Mouse (Mus musculus) 416B (cell line): ENCODE measurements at regions not wholly inside any gene's neighbourhood (a gene's known extent, or its start where the extent isn't known, plus 50 kb on each side); places are given as distances from the start of the nearest gene placed in this dataset.

Experiments used
- DNase-seq: peaks from one replicate; pipeline ENCODE4 v3.0.0; 2011; ENCODE audit warnings: low read depth

- DNase-seq: peak; percentile 30
Observed at GRCm38 (mm10) chr16:75487915-75488314, 97.9 kb downstream of the Lipi start.

DNA sequence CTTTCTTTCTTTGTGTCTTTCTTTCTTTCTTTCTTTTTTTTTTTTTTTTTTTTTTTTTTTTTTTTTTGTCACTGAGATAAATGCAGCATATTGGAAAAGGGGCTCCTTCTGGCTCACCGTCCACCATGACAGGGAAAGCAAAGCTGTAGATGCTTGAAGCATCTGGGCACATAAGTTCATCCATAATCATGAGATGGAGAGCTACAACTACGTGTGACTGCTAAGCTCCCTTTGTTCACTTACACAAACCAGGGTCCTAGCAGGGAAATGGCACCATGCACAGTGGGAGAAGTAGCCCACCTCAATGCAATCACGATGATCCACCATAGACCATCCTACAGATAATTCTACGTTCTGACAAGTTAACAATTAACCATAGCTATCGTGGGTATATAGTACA is 102.0 kb downstream of the Lipi start:
- DNase-seq: no peak

DNA sequence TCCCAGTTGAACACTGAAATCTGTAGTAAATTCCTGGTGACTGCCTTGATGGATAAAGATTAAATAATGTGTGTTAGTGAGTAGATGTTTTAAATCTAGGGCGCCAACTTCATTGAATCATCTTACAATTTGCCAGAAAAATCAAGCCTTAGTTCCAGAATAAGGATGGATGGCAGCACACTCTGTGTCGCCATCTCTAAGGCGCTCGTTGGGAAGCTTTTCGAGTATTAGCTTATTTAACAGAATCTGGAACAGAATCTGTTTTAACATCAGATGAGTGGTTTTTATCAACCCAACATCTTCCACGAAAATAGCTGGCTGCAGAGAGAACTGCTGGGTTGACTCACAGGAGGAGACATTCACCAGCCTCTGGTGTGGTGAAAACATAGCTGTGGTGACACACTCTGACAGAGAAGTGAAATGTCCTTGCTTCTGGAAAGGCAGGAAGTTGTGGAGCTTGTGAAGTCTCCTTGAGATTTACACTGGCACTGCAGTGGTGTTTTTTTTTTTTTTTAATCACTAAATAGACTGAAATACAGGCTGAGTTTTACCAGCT is 120.4 kb downstream of the Lipi start:
- DNase-seq: peak; percentile 15

- no peak for DNase-seq
Observed at GRCm38 (mm10) chr16:75462136-75462535, 123.7 kb downstream of the Lipi start.

- no peak for DNase-seq
Observed at GRCm38 (mm10) chr16:75446901-75447514, 138.9 kb downstream of the Lipi start.

GRCm38 (mm10) chr16:75439296-75439695 is 146.6 kb downstream of the Lipi start:
- no peak for DNase-seq

GRCm38 (mm10) chr16:75433227-75433626 is 152.6 kb downstream of the Lipi start:
- no peak for DNase-seq

DNA sequence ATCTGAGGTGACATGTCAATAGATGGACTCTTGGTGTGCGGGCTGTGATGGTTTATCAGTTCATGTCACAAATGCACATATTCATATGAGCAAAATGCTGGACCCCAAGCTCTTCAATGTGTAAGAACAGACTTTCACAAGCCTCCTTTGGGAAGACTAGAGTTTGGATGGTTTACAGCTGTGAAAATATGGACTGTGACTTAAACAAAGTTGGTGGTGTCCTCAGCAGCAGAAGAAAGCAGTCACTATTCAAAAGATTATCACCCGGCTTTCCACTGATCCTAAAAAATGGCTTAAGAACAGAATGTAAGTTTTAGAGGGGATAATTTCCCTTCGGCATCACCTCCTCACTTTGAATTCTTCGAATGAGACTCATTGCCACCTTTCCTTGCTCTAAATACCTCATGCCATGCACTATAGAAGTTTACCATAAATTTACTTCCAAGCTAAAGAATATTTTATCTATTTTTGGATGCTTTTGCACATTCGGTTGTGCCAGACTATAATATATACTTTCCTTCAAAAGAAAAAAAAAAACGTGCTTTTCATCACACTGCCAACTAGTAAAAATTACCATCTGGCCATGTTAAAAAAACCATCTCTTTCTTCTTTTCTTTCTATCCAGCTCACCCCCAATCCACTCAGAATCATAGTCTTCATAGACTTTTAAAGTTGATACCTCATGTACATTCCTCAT is 201.2 kb downstream of the Lipi start:
- no peak for DNase-seq

GRCm38 (mm10) chr16:75381191-75381590 is 204.7 kb downstream of the Lipi start:
- no peak for DNase-seq

DNA sequence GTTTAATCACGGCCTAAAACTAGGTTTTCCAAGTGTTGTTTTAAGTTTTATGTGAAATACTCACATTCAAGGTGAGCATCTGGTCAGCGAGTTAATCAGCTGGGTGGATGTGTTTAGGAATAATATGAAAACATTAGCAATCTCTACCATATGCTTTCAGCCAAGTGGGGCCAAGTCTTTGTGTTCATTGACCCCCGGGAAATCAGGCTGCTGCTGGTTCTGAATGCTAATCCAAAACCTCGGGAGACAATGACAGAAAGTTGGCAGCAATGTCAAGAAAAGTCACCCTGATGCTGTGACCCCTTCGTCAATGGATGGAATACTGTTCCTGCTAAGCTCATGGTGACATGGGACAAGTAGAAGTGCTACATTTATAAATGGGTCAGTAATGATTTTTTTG is 216.2 kb downstream of the Lipi start:
- no peak for DNase-seq

DNA sequence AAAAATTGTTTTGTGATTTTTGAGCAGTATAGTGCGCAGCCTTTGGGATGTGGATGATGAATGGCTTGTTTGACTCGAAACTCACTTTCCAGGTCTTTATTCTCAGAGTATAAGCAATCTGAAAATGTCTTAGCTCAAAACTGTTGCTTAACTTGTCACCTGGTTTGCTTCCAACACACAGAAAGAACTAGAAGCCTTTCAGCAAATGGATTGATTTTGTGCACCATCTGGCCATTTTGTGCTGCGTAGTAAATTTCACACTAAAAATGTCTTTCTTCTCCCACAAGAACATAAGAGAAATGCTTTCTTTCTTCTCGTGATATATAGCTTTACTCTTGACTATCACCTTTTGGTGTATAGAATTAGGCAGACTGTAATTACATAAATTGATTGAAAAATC is 219.1 kb downstream of the Lipi start:
- no peak for DNase-seq

DNA sequence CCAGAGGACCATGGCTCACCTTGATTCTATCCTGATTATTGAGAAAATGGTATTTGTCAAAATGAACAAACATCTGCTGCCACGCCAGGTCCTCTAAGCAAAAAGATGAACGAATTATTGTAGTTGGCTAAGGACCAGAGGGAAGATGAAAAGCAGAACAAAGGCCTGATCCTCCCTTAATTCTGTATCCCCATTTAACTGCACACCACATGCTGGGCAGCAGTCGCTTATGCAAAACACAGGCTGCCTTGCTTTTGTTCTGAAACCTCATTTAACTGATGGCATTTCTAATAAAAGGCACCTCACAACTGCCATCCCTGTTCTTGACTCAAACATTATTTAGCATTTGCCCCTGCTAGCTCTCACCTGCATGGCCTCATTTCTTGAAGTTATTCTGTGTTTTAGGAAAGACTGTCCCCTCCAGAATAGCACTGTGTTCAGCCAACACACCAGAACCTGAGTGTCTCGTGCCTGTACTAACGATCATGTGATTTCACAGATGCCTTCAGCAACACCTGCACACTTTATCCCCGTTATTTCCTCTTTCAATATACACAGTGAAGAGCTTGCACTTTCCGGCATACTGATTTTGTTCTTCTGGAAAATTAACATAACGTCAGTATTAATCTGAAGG is 220.4 kb downstream of the Lipi start:
- no peak for DNase-seq

DNA sequence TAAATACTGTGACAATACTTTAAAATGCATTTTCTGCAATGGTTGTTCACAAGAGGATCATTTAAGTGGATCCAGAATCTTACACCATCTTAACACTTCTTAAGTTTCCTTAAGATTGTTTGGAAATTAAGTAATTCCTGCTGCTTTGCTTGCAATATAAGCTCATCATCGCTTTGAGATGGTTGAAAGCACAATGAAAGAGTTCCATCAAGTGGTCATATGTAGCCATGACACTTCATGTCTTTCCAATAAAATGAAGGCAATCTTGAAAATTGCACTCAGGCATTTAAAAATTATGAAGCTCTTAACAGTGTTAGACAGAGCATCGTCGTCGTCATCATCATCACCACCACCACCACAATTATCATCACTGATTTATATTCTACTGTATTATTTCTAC is 223.8 kb downstream of the Lipi start:
- DNase-seq: peak; percentile 83

- no peak for DNase-seq
Observed at GRCm38 (mm10) chr16:75360791-75361190, 225.1 kb downstream of the Lipi start.

- peak; percentile 81 for DNase-seq
Observed at GRCm38 (mm10) chr16:75353394-75353793, 232.5 kb downstream of the Lipi start.

DNA sequence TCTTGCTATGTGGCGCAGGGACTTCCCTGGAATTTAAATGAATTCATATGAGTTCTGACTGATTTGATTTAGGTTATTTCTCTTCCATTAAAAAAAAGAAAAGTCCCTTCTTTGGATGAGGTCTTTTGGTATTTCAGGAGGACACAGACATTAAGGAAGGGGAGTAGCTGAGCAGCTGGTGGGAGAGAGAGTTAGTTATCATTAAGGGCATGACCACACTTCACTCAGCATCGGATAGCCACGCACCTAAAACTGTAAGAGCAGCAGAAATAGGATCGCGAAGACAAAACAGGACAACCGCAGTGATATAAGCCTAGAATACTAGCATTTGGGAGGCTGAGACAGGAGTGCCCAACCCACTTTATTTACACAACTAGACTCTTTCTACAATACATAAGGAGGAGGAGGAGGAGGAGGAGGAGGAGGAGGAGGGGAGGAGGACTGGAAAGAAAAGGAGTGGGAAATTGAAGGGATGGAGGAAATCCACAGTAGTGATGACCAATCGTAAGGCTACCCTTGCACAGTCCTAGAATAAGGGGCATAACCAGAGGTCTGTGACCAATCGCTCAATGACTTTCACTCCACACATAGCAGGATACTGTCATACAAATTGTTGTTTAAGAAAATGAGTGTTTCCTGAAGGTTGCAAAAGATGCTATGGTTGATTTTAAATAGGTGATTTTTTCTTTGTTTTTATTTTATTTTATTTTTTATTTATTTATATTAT is 241.5 kb downstream of the Lipi start:
- DNase-seq: no peak

DNA sequence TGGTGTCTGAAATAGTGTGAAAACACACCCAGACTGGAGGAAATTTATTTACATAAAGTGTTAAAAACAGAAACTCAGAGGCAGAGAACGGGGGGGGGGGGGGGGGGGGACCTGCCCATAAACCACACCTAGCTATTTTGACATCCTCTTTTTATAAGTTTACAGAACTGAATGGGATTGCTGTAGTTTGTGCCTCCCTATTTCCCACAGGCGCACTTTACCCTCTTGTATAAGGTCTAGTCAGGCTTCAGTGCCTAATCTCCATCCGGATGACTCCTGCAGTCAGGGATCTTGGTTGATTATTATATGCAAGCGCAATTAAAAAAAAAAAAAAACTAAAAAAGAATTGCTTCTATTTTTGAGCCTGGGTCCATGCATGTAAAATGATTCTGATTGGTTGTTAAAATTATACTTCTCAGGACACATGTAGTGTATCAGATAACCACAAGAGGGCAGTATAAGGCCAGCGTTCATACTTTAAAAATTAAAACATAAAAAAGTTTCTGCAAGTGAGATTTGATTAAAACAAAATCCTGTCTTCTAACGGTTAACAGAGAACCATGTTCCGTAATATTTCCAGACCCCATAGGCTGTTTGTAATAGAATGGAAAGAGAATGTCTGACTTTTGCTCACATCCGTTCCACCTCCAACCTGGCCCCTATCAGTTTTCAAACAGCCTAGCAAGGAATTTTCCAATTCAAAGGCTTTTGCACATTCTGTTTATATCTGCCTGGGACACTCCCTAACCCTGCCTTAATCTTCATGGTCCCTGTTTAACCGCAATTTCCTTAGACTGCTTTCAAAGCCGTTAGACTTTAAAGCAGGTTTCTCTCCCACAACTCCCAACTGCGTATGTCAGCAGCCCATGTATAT is 242.6 kb downstream of the Lipi start:
- DNase-seq: peak; percentile 96

- peak; percentile 61 for DNase-seq
Observed at GRCm38 (mm10) chr16:75334228-75334627, 251.6 kb downstream of the Lipi start.

- DNase-seq: peak; percentile 63
Observed at GRCm38 (mm10) chr16:75333750-75334149, 252.1 kb downstream of the Lipi start.

GRCm38 (mm10) chr16:75332853-75333252 is 253.0 kb downstream of the Lipi start:
- DNase-seq: no peak

DNA sequence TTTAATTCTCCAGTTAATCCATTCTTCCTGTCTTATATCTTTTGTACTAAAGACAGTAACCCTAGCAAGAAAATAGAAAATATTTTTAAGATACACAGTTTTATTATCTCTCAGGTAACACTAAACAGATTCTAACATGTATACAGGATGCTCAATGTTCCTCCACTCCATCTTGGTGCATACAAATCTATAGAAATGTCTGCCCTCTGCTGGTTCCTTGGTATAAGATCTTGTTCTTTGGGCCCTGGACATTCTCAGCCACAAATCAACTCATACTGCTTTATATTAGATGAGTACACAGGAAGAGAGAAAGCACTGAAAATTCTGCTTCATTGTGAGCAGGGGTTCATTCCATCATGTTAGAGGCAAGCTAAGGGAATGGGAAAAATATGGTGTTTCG is 260.6 kb downstream of the Lipi start:
- peak; percentile 76 for DNase-seq
